Mouse (Mus musculus): ENCODE data around the gene Agrp. TPM values are rescaled to one million over a fixed set of nuclear protein-coding genes. Genes with fewer than 3 reads are reported as not detected.

Gene Agrp
- polyA plus RNA-seq, 1 experiment, result not detected

- no peak overlapping the region for H3K27ac ChIP-seq (ENCODE audit: insufficient read depth, low read length)
- H3K9ac ChIP-seq (ENCODE audit: low read depth, poor library complexity, severe bottlenecking), result no peak overlapping the region
- TF ChIP-seq EP300 (IDR thresholded peaks at IDR 0.05; ENCODE audit: insufficient read depth, low read depth, low read length), result no peak
- no peak for TF ChIP-seq POLR2A (IDR thresholded peaks at IDR 0.05; ENCODE audit: insufficient read depth, low read length)
- TF ChIP-seq CTCF (IDR thresholded peaks at IDR 0.05; ENCODE audit: low read depth, low read length), result no peak
- H3K9me3 ChIP-seq (replicated peaks; ENCODE audit: control insufficient read depth, insufficient read depth, low read length, poor library complexity, severe bottlenecking), result no peaks in the 10 kb centered on the region
- H3K27me3 ChIP-seq (ENCODE audit: control insufficient read depth, insufficient read depth, low read length, poor library complexity, severe bottlenecking), result no peaks in the 10 kb centered on the region; the same call in 1 of the 2 replicates
- no peak overlapping the region for H3K4me3 ChIP-seq (ENCODE audit: low read depth, low read length)
- H3K4me1 ChIP-seq (ENCODE audit: control insufficient read depth, insufficient read depth, low read length), result no peaks in the 10 kb centered on the region
- H3K36me3 ChIP-seq (ENCODE audit: control insufficient read depth, insufficient read depth, low read length, poor library complexity, severe bottlenecking), result peaks cover 15% of the 10 kb centered on the region
Measured at GRCm38 (mm10) chr8:105657641-105658040, 20.4 kb upstream of the Agrp start.

- Histone ChIP-seq H3K36me3 (ENCODE audit: control insufficient read depth, insufficient read depth, low read length, poor library complexity, severe bottlenecking) (peaks cover 36% of the 10 kb centered on the region), H3K9ac (ENCODE audit: low read depth, poor library complexity, severe bottlenecking) (no peak overlapping the region), H3K27me3 (ENCODE audit: control insufficient read depth, insufficient read depth, low read length, poor library complexity, severe bottlenecking) (no peaks in the 10 kb centered on the region), H3K4me3 (ENCODE audit: low read depth, low read length) (no peak overlapping the region), H3K27ac (ENCODE audit: insufficient read depth, low read length) (no peak overlapping the region), H3K9me3 (replicated peaks; ENCODE audit: control insufficient read depth, insufficient read depth, low read length, poor library complexity, severe bottlenecking) (no peaks in the 10 kb centered on the region), H3K4me1 (ENCODE audit: control insufficient read depth, insufficient read depth, low read length) (no peaks in the 10 kb centered on the region)
- TF ChIP-seq POLR2A (IDR thresholded peaks at IDR 0.05; ENCODE audit: insufficient read depth, low read length) (no peak), CTCF (IDR thresholded peaks at IDR 0.05; ENCODE audit: low read depth, low read length) (no peak), EP300 (IDR thresholded peaks at IDR 0.05; ENCODE audit: insufficient read depth, low read depth, low read length) (no peak)
Measured at GRCm38 (mm10) chr8:105648929-105649328, 11.7 kb upstream of the Agrp start.

- Histone ChIP-seq H3K9me3 (replicated peaks; ENCODE audit: control insufficient read depth, insufficient read depth, low read length, poor library complexity, severe bottlenecking) (no peaks in the 10 kb centered on the region), H3K27me3 (ENCODE audit: control insufficient read depth, insufficient read depth, low read length, poor library complexity, severe bottlenecking) (no peaks in the 10 kb centered on the region), H3K4me3 (ENCODE audit: low read depth, low read length) (no peak overlapping the region), H3K9ac (ENCODE audit: low read depth, poor library complexity, severe bottlenecking) (no peak overlapping the region), H3K36me3 (ENCODE audit: control insufficient read depth, insufficient read depth, low read length, poor library complexity, severe bottlenecking) (peaks cover 29% of the 10 kb centered on the region), H3K4me1 (ENCODE audit: control insufficient read depth, insufficient read depth, low read length) (no peaks in the 10 kb centered on the region), H3K27ac (ENCODE audit: insufficient read depth, low read length) (no peak overlapping the region)
- TF ChIP-seq CTCF (IDR thresholded peaks at IDR 0.05; ENCODE audit: low read depth, low read length) (no peak), POLR2A (IDR thresholded peaks at IDR 0.05; ENCODE audit: insufficient read depth, low read length) (no peak), EP300 (IDR thresholded peaks at IDR 0.05; ENCODE audit: insufficient read depth, low read depth, low read length) (no peak)
Measured at GRCm38 (mm10) chr8:105645205-105645604, 8.0 kb upstream of the Agrp start.

- Histone ChIP-seq H3K9me3 (replicated peaks; ENCODE audit: control insufficient read depth, insufficient read depth, low read length, poor library complexity, severe bottlenecking) (no peaks in the 10 kb centered on the region), H3K27ac (ENCODE audit: insufficient read depth, low read length) (no peak overlapping the region), H3K36me3 (ENCODE audit: control insufficient read depth, insufficient read depth, low read length, poor library complexity, severe bottlenecking) (peaks cover 17% of the 10 kb centered on the region), H3K27me3 (ENCODE audit: control insufficient read depth, insufficient read depth, low read length, poor library complexity, severe bottlenecking) (no peaks in the 10 kb centered on the region), H3K4me1 (ENCODE audit: control insufficient read depth, insufficient read depth, low read length) (peaks cover 2% of the 10 kb centered on the region), H3K4me3 (ENCODE audit: low read depth, low read length) (no peak overlapping the region), H3K9ac (ENCODE audit: low read depth, poor library complexity, severe bottlenecking) (no peak overlapping the region)
- TF ChIP-seq POLR2A (IDR thresholded peaks at IDR 0.05; ENCODE audit: insufficient read depth, low read length) (no peak), EP300 (IDR thresholded peaks at IDR 0.05; ENCODE audit: insufficient read depth, low read depth, low read length) (no peak), CTCF (IDR thresholded peaks at IDR 0.05; ENCODE audit: low read depth, low read length) (no peak)
Measured at GRCm38 (mm10) chr8:105640511-105640910, 3.3 kb upstream of the Agrp start.

- TF ChIP-seq EP300 (IDR thresholded peaks at IDR 0.05; ENCODE audit: insufficient read depth, low read depth, low read length) (no peak), CTCF (IDR thresholded peaks at IDR 0.05; ENCODE audit: low read depth, low read length) (no peak), POLR2A (IDR thresholded peaks at IDR 0.05; ENCODE audit: insufficient read depth, low read length) (no peak)
- Histone ChIP-seq H3K9ac (ENCODE audit: low read depth, poor library complexity, severe bottlenecking) (peak overlapping the region; percentile 51; the same call in 1 of the 2 replicates), H3K27ac (ENCODE audit: insufficient read depth, low read length) (no peak overlapping the region), H3K36me3 (ENCODE audit: control insufficient read depth, insufficient read depth, low read length, poor library complexity, severe bottlenecking) (peaks cover 13% of the 10 kb centered on the region), H3K27me3 (ENCODE audit: control insufficient read depth, insufficient read depth, low read length, poor library complexity, severe bottlenecking) (no peaks in the 10 kb centered on the region), H3K4me3 (ENCODE audit: low read depth, low read length) (no peak overlapping the region), H3K9me3 (replicated peaks; ENCODE audit: control insufficient read depth, insufficient read depth, low read length, poor library complexity, severe bottlenecking) (no peaks in the 10 kb centered on the region), H3K4me1 (ENCODE audit: control insufficient read depth, insufficient read depth, low read length) (peaks cover 2% of the 10 kb centered on the region)
Measured at GRCm38 (mm10) chr8:105639835-105640234, 2.6 kb upstream of the Agrp start.

GRCm38 (mm10) chr8:105638510-105638909, 1.3 kb upstream of the Agrp start:
- Histone ChIP-seq H3K36me3 (ENCODE audit: control insufficient read depth, insufficient read depth, low read length, poor library complexity, severe bottlenecking) (peaks cover 2% of the 10 kb centered on the region), H3K4me3 (ENCODE audit: low read depth, low read length) (no peak overlapping the region), H3K4me1 (ENCODE audit: control insufficient read depth, insufficient read depth, low read length) (peaks cover 2% of the 10 kb centered on the region), H3K9me3 (replicated peaks; ENCODE audit: control insufficient read depth, insufficient read depth, low read length, poor library complexity, severe bottlenecking) (no peaks in the 10 kb centered on the region), H3K9ac (ENCODE audit: low read depth, poor library complexity, severe bottlenecking) (peak overlapping the region; percentile 100), H3K27me3 (ENCODE audit: control insufficient read depth, insufficient read depth, low read length, poor library complexity, severe bottlenecking) (no peaks in the 10 kb centered on the region), H3K27ac (ENCODE audit: insufficient read depth, low read length) (peak overlapping the region; percentile 41; the same call in 1 of the 2 replicates)
- TF ChIP-seq EP300 (IDR thresholded peaks at IDR 0.05; ENCODE audit: insufficient read depth, low read depth, low read length), result no peak
- TF ChIP-seq CTCF (IDR thresholded peaks at IDR 0.05; ENCODE audit: low read depth, low read length), result no peak
- no peak for TF ChIP-seq POLR2A (IDR thresholded peaks at IDR 0.05; ENCODE audit: insufficient read depth, low read length)
